Mouse (Mus musculus) megakaryocyte progenitor cell, adult 5-6 weeks (primary cell): Measurements from ENCODE around the gene Pde6h. TPM values are rescaled to one million over a fixed set of nuclear protein-coding genes. Genes with fewer than 3 reads are reported as not detected.

Experiments used
- ATAC-seq: replicated peaks from 2 replicates; pipeline ENCODE4 v1.8.0; 2016; ENCODE audit warnings: mild to moderate bottlenecking, moderate TSS enrichment, inconsistent platforms; ENCODE audit not compliant: poor library complexity
- total RNA-seq, 2 experiments: library from RNA; stranded (forward) in 1 of 2; stranded (reverse) in 1 of 2; fragments of 157-497, 149-512 nt in 1 of 2; fragments of 200-1000 nt in 1 of 2; gene quantifications; 2 replicates each; pipeline versions ENCODE4 v1.2.3 to v1.2.4; 2015 to 2017

Pde6h gene
- total RNA-seq, 2 experiments from 2014 or later, result 0.05 to 0.08 TPM

DNA sequence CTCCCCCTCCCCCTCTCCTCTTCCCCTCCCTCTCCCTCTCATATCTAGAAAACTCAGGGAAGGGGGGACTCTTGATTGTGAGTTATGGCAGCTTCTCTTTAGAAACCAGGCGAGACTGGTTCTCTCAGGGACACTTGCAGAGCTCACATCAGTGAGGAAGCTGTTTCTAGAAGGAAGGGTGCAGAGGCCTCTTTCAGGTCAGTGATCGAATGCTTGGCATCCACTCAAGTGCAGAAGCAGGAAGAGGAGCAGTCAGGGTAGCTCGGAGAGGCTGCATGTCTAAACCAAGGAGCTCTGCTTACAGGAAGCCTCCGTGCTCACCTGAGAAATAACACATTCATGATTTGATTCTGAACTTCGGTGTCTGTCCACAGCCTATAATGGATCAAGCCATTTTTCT is 87.6 kb downstream of the Pde6h start:
- ATAC-seq, result 0 out of 2 replicates have a peak, but pooled peaks have one; percentile 31

DNA sequence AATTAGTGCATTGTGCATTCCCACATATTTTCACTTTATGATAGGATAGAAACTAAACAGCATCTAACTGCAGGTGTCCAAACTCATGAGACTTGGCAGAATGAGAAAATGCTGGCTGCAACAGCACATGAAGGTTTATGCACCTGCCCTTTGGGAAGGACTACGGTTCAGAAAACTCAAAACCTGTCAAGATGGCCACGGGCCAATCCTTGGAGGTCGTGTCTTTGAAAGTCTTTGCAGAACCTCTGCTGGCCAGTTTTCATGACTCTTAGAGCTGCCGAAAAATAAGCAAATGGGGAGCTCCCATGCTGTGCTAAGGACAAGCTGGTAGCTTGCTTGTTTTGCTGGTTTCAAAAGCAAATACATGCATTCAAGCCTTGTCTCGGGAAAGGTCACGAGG is 90.7 kb downstream of the Pde6h start:
- ATAC-seq, result no peak

DNA sequence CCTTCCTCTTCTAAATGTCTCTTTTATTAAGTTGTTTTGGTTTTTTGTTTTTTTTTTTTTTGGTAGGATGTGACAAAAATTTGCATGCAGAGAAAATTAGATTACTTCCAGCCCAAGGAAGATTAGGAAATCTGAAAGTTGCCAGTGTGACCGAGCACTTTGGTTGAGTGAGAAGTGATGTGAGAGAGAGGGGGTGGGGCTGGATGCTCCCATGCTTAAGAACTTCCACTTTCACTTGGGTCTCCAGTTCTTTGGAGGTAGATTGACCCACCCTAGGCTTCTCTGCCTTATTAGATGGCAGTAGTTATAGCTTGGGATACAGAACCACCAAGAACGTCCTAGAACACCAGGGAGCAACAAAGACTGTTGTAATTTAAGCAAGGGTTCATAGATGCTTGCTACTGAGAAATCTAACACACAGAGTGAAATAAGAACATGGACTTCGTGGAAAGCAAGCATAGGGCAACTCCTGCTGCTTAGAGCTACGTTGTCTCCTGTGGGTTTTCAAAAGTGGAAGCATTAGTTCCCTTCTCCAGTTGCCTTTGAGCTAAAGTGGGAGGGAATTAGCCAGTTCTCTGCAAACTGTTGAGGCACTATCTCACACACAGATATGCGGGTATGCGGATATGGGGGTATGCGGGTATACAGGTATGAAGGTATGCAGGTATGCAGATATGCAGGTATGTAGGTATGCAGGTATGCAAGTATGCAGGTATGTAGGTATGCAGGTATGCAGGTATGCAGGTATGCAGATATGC is 93.8 kb downstream of the Pde6h start:
- peak; percentile 80 for ATAC-seq

Other genes starting within 250 kb of the Pde6h start
- not detected in 2 replicates for gene Gucy2c, start 142.1 kb upstream of the Pde6h start, total RNA-seq (2015)
- not detected in 2 replicates for gene Gucy2c, start 142.1 kb upstream of the Pde6h start, total RNA-seq (2017)
- 16.6 and 20.5 TPM in 2 replicates for gene Hist4h4, start 119.4 kb upstream of the Pde6h start, total RNA-seq (2015)
- 38.8 and 46.4 TPM in 2 replicates for gene Hist4h4, start 119.4 kb upstream of the Pde6h start, total RNA-seq (2017)
- 46.1 and 54.3 TPM in 2 replicates for gene H2afj, start 115.6 kb upstream of the Pde6h start, total RNA-seq (2015)
- gene H2afj, start 115.6 kb upstream of the Pde6h start, total RNA-seq (2017), result 69.3 and 79.7 TPM in 2 replicates
- gene BC049715, start 96.2 kb upstream of the Pde6h start, total RNA-seq (2015), result 1.2 and 2.2 TPM in 2 replicates
- 3.5 and 8.7 TPM in 2 replicates for gene BC049715, start 96.2 kb upstream of the Pde6h start, total RNA-seq (2017)
- gene Wbp11, start 95.6 kb upstream of the Pde6h start, total RNA-seq (2015), result 112 and 118 TPM in 2 replicates
- gene Wbp11, start 95.6 kb upstream of the Pde6h start, total RNA-seq (2017), result 40.9 and 47.7 TPM in 2 replicates
- gene Smco3, start 88.4 kb upstream of the Pde6h start, total RNA-seq (2015), result 0.07 TPM in 1 of 2 replicates, not detected in the other
- gene Smco3, start 88.4 kb upstream of the Pde6h start, total RNA-seq (2017), result 0.33 and 1.2 TPM in 2 replicates
- 1.8 and 2.4 TPM in 2 replicates for gene Art4, start 66.1 kb upstream of the Pde6h start, total RNA-seq (2015)
- gene Art4, start 66.1 kb upstream of the Pde6h start, total RNA-seq (2017), result 1.8 and 6.0 TPM in 2 replicates
- not detected in 2 replicates for gene Mgp, start 48.0 kb upstream of the Pde6h start, total RNA-seq (2015)
- not detected in 2 replicates for gene Mgp, start 48.0 kb upstream of the Pde6h start, total RNA-seq (2017)
- gene Erp27, start 1.7 kb upstream of the Pde6h start, total RNA-seq (2015), result 1.0 and 4.4 TPM in 2 replicates
- 0.25 and 0.91 TPM in 2 replicates for gene Erp27, start 1.7 kb upstream of the Pde6h start, total RNA-seq (2017)
- gene Arhgdib, start 18.1 kb downstream of the Pde6h start, total RNA-seq (2015), result 2,686 and 2,904 TPM in 2 replicates
- gene Arhgdib, start 18.1 kb downstream of the Pde6h start, total RNA-seq (2017), result 1,309 and 1,334 TPM in 2 replicates
- gene Rerg, start 246.7 kb downstream of the Pde6h start, total RNA-seq (2015), result 0.22 TPM in 1 of 2 replicates, not detected in the other
- gene Rerg, start 246.7 kb downstream of the Pde6h start, total RNA-seq (2017), result not detected in 2 replicates